In the genomic region with DNA sequence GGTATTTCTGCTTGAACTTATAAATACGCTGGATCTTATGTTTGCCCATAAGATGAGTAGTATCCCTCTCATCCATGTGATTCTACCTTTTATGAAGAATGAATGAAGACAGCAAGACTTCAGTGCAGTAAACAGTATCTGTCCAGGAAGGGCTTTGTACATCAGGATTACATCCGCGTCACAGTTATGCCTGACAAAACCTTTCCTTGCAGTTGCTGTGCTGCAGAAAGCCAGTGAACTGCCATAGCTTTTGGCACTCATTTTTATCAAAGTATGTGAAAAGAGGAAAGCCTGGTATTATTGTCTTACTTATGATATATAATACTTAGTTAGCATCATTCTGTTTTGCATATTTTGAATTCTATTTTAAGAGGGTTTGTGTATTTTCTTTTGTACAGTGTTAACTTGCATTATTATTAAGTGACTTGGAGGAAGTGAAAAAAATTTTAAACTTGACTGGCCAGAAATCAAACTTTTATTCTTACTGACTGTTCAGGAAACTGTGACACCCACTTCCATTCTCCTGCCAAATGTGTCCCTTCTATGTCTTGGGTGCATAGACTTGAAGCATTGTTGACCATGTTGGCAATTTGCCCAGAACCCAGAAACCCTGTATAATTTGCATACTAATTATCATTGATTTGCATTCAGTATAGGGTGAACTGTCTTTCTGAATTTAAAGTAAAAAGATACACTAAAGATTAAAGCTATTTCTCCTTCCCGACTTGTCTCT, we compare ENCODE assay signal across 9 mouse cellular contexts. TPM values are rescaled to one million over a fixed set of nuclear protein-coding genes. Genes with fewer than 3 reads are reported as not detected.
DNase-seq lines count a peak whose midpoint lies in the region; ATAC-seq lines count a peak whose summit lies in the region.
"Had no signal": no experiment of that assay in that cellular context is flagged by ENCODE, and none has a peak within 500 bp of the region (broad histone marks: within the 10 kb centered on the region; RNA-seq: fewer than 3 reads in every experiment).

No protein-coding gene starts in this region.

- peaks cover 23% of the 10 kb centered on the region for H3K4me1 ChIP-seq in forebrain, embryonic 15.5 days
- H3K4me1 ChIP-seq in midbrain, embryonic 15.5 days: peaks cover 15% of the 10 kb centered on the region

- no peak overlapping the region for H3K9ac ChIP-seq in forebrain, embryonic 15.5 days (replicated peaks)
- no peak overlapping the region for H3K9ac ChIP-seq in midbrain, embryonic 15.5 days

- H3K27ac ChIP-seq in forebrain, embryonic 15.5 days (replicated peaks): peak overlapping the region; percentile 79
- peak overlapping the region; percentile 31 for H3K27ac ChIP-seq in midbrain, embryonic 15.5 days
- H3K27ac ChIP-seq: macrophage had no signal

- ATAC-seq in forebrain, embryonic 15.5 days (replicated peaks): peak; percentile 88
- ATAC-seq in midbrain, embryonic 15.5 days (replicated peaks): no peak
- ATAC-seq in CD4-positive, CD25-positive, alpha-beta regulatory T cell, adult 4 months: no peak

- H3K4me2 ChIP-seq in forebrain, embryonic 15.5 days (replicated peaks): no peak overlapping the region
- no peak overlapping the region for H3K4me2 ChIP-seq in midbrain, embryonic 15.5 days

- DNase-seq in layer of hippocampus, adult 9-11 months: peak; percentile 22
- DNase-seq in layer of hippocampus, postnatal 25 days (ENCODE audit: extremely low spot score in 1 of 2, low spot score in 1 of 2): no peak
- DNase-seq in brain, adult 2 months (ENCODE audit: low read depth, low spot score): peak; percentile 81
- DNase-seq in MN1 (ENCODE audit: low spot score): no peak
- DNase-seq: cerebellum, adult 2 months had no signal

- WGBS in forebrain, embryonic 15.5 days: 27% methylated on average over 4 of the region's 4 CpGs
- WGBS in midbrain, embryonic 15.5 days: 53% methylated on average over 4 of the region's 4 CpGs

- no peaks in the 10 kb centered on the region for H3K27me3 ChIP-seq in forebrain, embryonic 15.5 days
- H3K27me3 ChIP-seq in midbrain, embryonic 15.5 days (replicated peaks): no peaks in the 10 kb centered on the region

- H3K9me3 ChIP-seq in forebrain, embryonic 15.5 days: no peaks in the 10 kb centered on the region
- H3K9me3 ChIP-seq in midbrain, embryonic 15.5 days: no peaks in the 10 kb centered on the region

- peaks cover 5% of the 10 kb centered on the region; the same call in 1 of the 2 replicates for H3K36me3 ChIP-seq in forebrain, embryonic 15.5 days
- peaks cover 3% of the 10 kb centered on the region; the same call in 1 of the 2 replicates for H3K36me3 ChIP-seq in midbrain, embryonic 15.5 days (replicated peaks)

- no peak overlapping the region for H3K4me3 ChIP-seq in forebrain, embryonic 15.5 days
- no peak overlapping the region for H3K4me3 ChIP-seq in midbrain, embryonic 15.5 days

RNA-seq across cellular contexts. Expression of gene Slc12a8, which starts 52.5 kb away (rescaled TPM):
- total RNA-seq in layer of hippocampus, postnatal 25 days (2021): under 1 TPM; 0.57 to 0.96 TPM
- 0.83 and 0.92 TPM in 2 replicates for polyA plus RNA-seq in forebrain, embryonic 15.5 days (2015; fragmentation: Nextera tagmentation; extraction: Ambion mirVana)
- 0.65 and 0.82 TPM in 2 replicates for polyA plus RNA-seq in midbrain, embryonic 15.5 days (2015; fragmentation: Nextera tagmentation; extraction: Ambion mirVana)
- 1 to 10 TPM; 5.0 to 7.0 TPM for polyA plus RNA-seq in CD4-positive, CD25-positive, alpha-beta regulatory T cell, adult 4 months (2017; shearing (Covaris generic))
- polyA plus RNA-seq: macrophage had no signal

Comparison
In these comparisons a context has a peak if more than half of its experiments do, and no peak if none do; other contexts are left out.
1. DNase-seq: peak in layer of hippocampus, adult 9-11 months (single experiment) and brain, adult 2 months (single experiment); none in layer of hippocampus, postnatal 25 days (0 of 2) and MN1 (single experiment).